Mouse (Mus musculus): ENCODE measurements at regions not wholly inside any gene's neighbourhood (a gene's known extent, or its start where the extent isn't known, plus 50 kb on each side); places are given as distances from the start of the nearest gene placed in this dataset.
"Not testable (repeated sequence)": the region's sequence is repeated elsewhere in the genome, so short reads cannot be mapped to it uniquely, and the experiment has no call there.

DNA sequence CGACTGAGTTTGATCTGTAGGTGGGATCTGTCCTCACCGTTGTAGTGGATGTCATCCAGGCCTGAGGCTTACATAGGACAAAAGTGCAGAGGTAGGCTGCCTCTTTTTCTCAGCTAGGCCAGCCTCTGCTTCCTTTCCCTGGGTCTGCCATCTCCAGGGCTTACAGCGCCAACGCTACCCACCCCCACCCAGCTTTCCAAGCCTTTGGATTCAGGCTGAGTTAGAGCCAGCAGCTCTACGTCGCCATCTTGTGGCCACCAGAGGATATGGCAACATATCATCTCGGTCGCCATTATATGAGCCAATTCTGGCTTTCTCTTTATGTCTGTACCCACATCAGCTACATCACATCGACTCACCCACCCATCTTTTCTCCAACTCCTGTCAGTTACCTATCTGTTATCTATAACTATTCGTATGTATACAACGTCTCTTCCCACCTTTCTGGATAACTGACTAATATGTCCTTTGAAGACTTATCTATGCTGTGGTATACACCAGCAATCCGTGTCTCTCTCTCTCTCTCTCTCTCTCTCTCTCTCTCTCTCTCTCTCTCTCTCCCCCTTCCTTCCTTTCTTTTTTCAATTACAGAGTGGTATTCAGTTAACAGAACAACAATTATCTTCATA, 74.2 kb upstream of the Klf14 start:
- H3K36me3 ChIP-seq (ENCODE audit: insufficient read depth, low read length) = no peaks in the 10 kb centered on the region
- H3K4me3 ChIP-seq (ENCODE audit: low read depth, low read length) = no peak overlapping the region
- no peaks in the 10 kb centered on the region for H3K9me3 ChIP-seq (ENCODE audit: low read length)
- peaks cover 3% of the 10 kb centered on the region; the same call in 1 of the 2 replicates for H3K4me1 ChIP-seq (ENCODE audit: insufficient read depth, low read length)
- DNase-seq (ENCODE audit: low spot score) = peak; percentile 92
- ATAC-seq (ENCODE audit: low FRiP score) = peak; percentile 79
- H3K27me3 ChIP-seq (ENCODE audit: insufficient read depth, low read length) = no peaks in the 10 kb centered on the region
- no peak overlapping the region for H3K9ac ChIP-seq (replicated peaks; ENCODE audit: low read length, poor library complexity, severe bottlenecking)
- 6% methylated on average over 12 of the region's 12 CpGs for WGBS
- H3K27ac ChIP-seq (ENCODE audit: low read depth, low read length) = peak overlapping the region; percentile 38; the same call in 1 of the 2 replicates
- TF ChIP-seq CTCF (IDR thresholded peaks at IDR 0.05) = peak; percentile 98
- H3K4me2 ChIP-seq (ENCODE audit: low read depth, low read length, poor library complexity, severe bottlenecking) = peak overlapping the region; percentile 6; the same call in 1 of the 2 replicates

GRCm38 (mm10) chr6:31034796-31035195, 75.9 kb upstream of the Klf14 start:
- TF ChIP-seq CTCF (IDR thresholded peaks at IDR 0.05) = no peak
- WGBS = 54% methylated on average over 10 of the region's 10 CpGs
- Histone ChIP-seq H3K36me3 (ENCODE audit: insufficient read depth, low read length) (no peaks in the 10 kb centered on the region), H3K27ac (ENCODE audit: low read depth, low read length) (no peak overlapping the region), H3K4me2 (ENCODE audit: low read depth, low read length, poor library complexity, severe bottlenecking) (no peak overlapping the region), H3K9ac (replicated peaks; ENCODE audit: low read length, poor library complexity, severe bottlenecking) (no peak overlapping the region), H3K27me3 (ENCODE audit: insufficient read depth, low read length) (no peaks in the 10 kb centered on the region), H3K9me3 (ENCODE audit: low read length) (no peaks in the 10 kb centered on the region), H3K4me3 (ENCODE audit: low read depth, low read length) (no peak overlapping the region), H3K4me1 (ENCODE audit: insufficient read depth, low read length) (peaks cover 3% of the 10 kb centered on the region; the same call in 1 of the 2 replicates)
- ATAC-seq (ENCODE audit: low FRiP score) (0 out of 2 replicates have a peak, but pooled peaks have one; percentile 7), DNase-seq (ENCODE audit: low spot score) (no peak)

- Histone ChIP-seq H3K27ac (ENCODE audit: low read depth, low read length) (0 out of 2 replicates have a peak overlapping the region, but pooled peaks have one; percentile 12), H3K4me3 (ENCODE audit: low read depth, low read length) (no peak overlapping the region), H3K9ac (replicated peaks; ENCODE audit: low read length, poor library complexity, severe bottlenecking) (peak overlapping the region; percentile 29; the same call in 1 of the 2 replicates)
These were observed 79.0 kb upstream of the Klf14 start for GRCm38 (mm10) chr6:31037801-31038395.

DNA sequence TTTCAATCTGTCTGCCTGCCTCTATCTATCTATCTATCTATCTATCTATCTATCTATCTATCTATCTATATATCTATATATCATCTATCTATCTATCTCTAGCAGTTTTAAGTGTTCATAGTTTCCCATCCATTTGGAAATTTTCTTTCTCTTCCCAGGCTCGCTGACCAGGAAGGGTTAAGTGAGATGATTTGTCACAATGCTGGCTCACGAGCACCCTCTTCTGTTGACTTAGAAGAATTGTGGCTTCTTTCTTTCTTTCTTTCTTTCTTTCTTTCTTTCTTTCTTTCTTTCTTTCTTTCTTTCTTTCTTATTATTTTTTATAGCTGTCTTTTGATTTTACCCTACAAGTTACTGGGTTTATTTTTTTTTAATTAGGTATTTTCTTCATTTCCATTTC, 79.6 kb upstream of the Klf14 start:
- TF ChIP-seq CTCF (IDR thresholded peaks at IDR 0.05) = peak; percentile 81
- not testable (repeated sequence) for H3K4me2 ChIP-seq (ENCODE audit: low read depth, low read length, poor library complexity, severe bottlenecking); H3K9me3 ChIP-seq (ENCODE audit: low read length); H3K27me3 ChIP-seq (ENCODE audit: insufficient read depth, low read length); H3K27ac ChIP-seq (ENCODE audit: low read depth, low read length); H3K36me3 ChIP-seq (ENCODE audit: insufficient read depth, low read length); H3K4me3 ChIP-seq (ENCODE audit: low read depth, low read length); H3K4me1 ChIP-seq (ENCODE audit: insufficient read depth, low read length); ATAC-seq (ENCODE audit: low FRiP score); H3K9ac ChIP-seq (replicated peaks; ENCODE audit: low read length, poor library complexity, severe bottlenecking)
- peak; percentile 84 for DNase-seq (ENCODE audit: low spot score)
- WGBS = 5% methylated on average over 2 of the region's 2 CpGs

More at GRCm38 (mm10) chr6:31037801-31038395, 79.0 kb upstream of the Klf14 start:
- H3K36me3 ChIP-seq (ENCODE audit: insufficient read depth, low read length) = no peaks in the 10 kb centered on the region
- 61% methylated on average over 20 of the region's 20 CpGs for WGBS
- H3K4me2 ChIP-seq (ENCODE audit: low read depth, low read length, poor library complexity, severe bottlenecking) = no peak overlapping the region
- H3K27me3 ChIP-seq (ENCODE audit: insufficient read depth, low read length) = no peaks in the 10 kb centered on the region
- H3K9me3 ChIP-seq (ENCODE audit: low read length) = no peaks in the 10 kb centered on the region
- no peak for TF ChIP-seq CTCF (IDR thresholded peaks at IDR 0.05)
- peaks cover under 1% of the 10 kb centered on the region; the same call in 1 of the 2 replicates for H3K4me1 ChIP-seq (ENCODE audit: insufficient read depth, low read length)
- DNase-seq (ENCODE audit: low spot score) (peak; percentile 8), ATAC-seq (ENCODE audit: low FRiP score) (0 out of 2 replicates have a peak, but pooled peaks have one; percentile 42)

GRCm38 (mm10) chr6:31039485-31039884, 80.6 kb upstream of the Klf14 start:
- Histone ChIP-seq H3K27ac (ENCODE audit: low read depth, low read length) (no peak overlapping the region), H3K4me2 (ENCODE audit: low read depth, low read length, poor library complexity, severe bottlenecking) (no peak overlapping the region), H3K9ac (replicated peaks; ENCODE audit: low read length, poor library complexity, severe bottlenecking) (no peak overlapping the region), H3K36me3 (ENCODE audit: insufficient read depth, low read length) (no peaks in the 10 kb centered on the region), H3K4me1 (ENCODE audit: insufficient read depth, low read length) (no peaks in the 10 kb centered on the region), H3K9me3 (ENCODE audit: low read length) (no peaks in the 10 kb centered on the region), H3K27me3 (ENCODE audit: insufficient read depth, low read length) (no peaks in the 10 kb centered on the region), H3K4me3 (ENCODE audit: low read depth, low read length) (no peak overlapping the region)
- ATAC-seq (ENCODE audit: low FRiP score) (no peak), DNase-seq (ENCODE audit: low spot score) (no peak)
- 72% methylated on average over 6 of the region's 6 CpGs for WGBS
- no peak for TF ChIP-seq CTCF (IDR thresholded peaks at IDR 0.05)

GRCm38 (mm10) chr6:31040783-31041182, 81.9 kb upstream of the Klf14 start:
- no peak for DNase-seq (ENCODE audit: low spot score)
- Histone ChIP-seq H3K4me2 (ENCODE audit: low read depth, low read length, poor library complexity, severe bottlenecking) (no peak overlapping the region), H3K9me3 (ENCODE audit: low read length) (no peaks in the 10 kb centered on the region), H3K27ac (ENCODE audit: low read depth, low read length) (no peak overlapping the region), H3K36me3 (ENCODE audit: insufficient read depth, low read length) (no peaks in the 10 kb centered on the region), H3K4me3 (ENCODE audit: low read depth, low read length) (no peak overlapping the region), H3K27me3 (ENCODE audit: insufficient read depth, low read length) (no peaks in the 10 kb centered on the region), H3K9ac (replicated peaks; ENCODE audit: low read length, poor library complexity, severe bottlenecking) (no peak overlapping the region), H3K4me1 (ENCODE audit: insufficient read depth, low read length) (no peaks in the 10 kb centered on the region)
- WGBS = 86% methylated on average over 6 of the region's 6 CpGs
- TF ChIP-seq CTCF (IDR thresholded peaks at IDR 0.05) = no peak
- ATAC-seq (ENCODE audit: low FRiP score) = no peak
